Mouse (Mus musculus): ENCODE data around the gene Noxo1.
"Not testable (repeated sequence)": the region's sequence is repeated elsewhere in the genome, so short reads cannot be mapped to it uniquely, and the experiment has no call there.

- not testable (repeated sequence) for TF ChIP-seq POLR2A (IDR thresholded peaks at IDR 0.05; ENCODE audit: borderline replicate concordance, control insufficient read depth, low read depth, low read length); CTCF (IDR thresholded peaks at IDR 0.05; ENCODE audit: control insufficient read depth, insufficient read depth, low read length)
These were observed 22.9 kb downstream of the Noxo1 start for GRCm38 (mm10) chr17:24718938-24719337.
